Comparison of ENCODE assay signal across 18 mouse cellular contexts in the genomic region with DNA sequence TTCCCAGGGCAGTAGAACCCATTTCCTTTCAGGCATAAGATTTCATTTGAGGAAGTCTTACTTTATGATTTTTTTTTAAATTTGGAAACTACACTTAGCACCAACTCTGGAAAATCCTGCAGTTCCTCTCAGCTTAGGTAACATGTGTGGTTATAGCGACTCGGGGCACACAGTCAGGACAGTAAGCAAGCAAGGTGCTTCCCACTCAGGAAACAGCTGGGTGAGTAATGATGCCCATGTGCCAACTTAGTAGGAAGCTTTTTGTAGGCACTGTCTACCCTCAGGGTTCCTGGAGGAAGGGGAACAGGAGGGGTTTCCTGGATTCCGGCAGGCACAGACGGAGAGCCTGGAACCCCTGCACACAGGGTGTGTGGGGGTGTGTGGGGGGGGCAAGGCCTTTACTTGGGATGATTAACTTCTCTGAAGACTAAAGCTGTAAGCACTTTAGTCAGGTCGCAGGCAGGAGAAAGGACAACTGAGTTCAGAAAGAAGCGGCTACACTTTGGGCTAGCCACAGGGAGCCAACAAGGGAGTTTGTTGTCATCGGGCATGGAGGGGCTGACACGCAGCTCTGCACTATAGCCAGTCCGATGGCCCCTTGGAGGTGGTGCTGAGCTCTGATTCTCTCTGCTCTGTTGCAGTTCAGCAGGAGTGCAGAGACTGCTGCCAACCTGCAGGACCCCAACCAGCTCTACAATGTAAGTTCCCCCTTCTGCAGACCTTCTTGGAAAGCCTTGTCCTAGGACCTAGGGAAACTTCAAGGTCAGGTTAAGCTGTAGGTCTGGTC.
DNase-seq lines count a peak whose midpoint lies in the region; ATAC-seq and TF ChIP-seq lines count a peak whose summit lies in the region.
"Had no signal": no experiment of that assay in that cellular context is flagged by ENCODE, and none has a peak within 500 bp of the region (broad histone marks: within the 10 kb centered on the region; RNA-seq: fewer than 3 reads in every experiment).

No protein-coding gene starts in this region.

- no peak for TF ChIP-seq POLR2A in kidney, adult 2 months (IDR thresholded peaks at IDR 0.05; ENCODE audit: low read depth, low read length)

- intact Hi-C loops in gastrocnemius, adult 2 months (cut with DNase I) = loop anchor here (2.0 kb wide), 1 partner anchor 111 kb away; no protein-coding TSS in a partner anchor

- no peaks in the 10 kb centered on the region for H3K9me3 ChIP-seq in kidney, embryonic 14.5 days (ENCODE audit: control insufficient read depth, low read length)
- H3K9me3 ChIP-seq: embryonic facial prominence, embryonic 10.5 days; limb, embryonic 12.5 days; liver, embryonic 13.5 days; midbrain, embryonic 10.5 days had no signal

- 64% methylated on average over 9 of the region's 9 CpGs for WGBS in kidney, adult 2 months
- 70% methylated on average over 9 of the region's 9 CpGs for WGBS in kidney, embryonic 14.5 days

- no peaks in the 10 kb centered on the region for H3K4me1 ChIP-seq in kidney, adult 2 months (ENCODE audit: control insufficient read depth, insufficient read depth, low read length)
- H3K4me1 ChIP-seq in kidney, embryonic 14.5 days (ENCODE audit: control insufficient read depth, insufficient read depth, low read length) = 0 out of 2 replicates have a peak, but pooled peaks cover 7% of the 10 kb centered on the region

- TF ChIP-seq CTCF in gastrocnemius, adult 2 months (IDR thresholded peaks at IDR 0.05) = no peak
- no peak for TF ChIP-seq CTCF in kidney, adult 2 months (conservative IDR thresholded peaks at IDR 0.05; ENCODE audit: insufficient read depth, insufficient read length, low read depth, low read length)

- no peaks in the 10 kb centered on the region for H3K27me3 ChIP-seq in kidney, adult 2 months (replicated peaks; ENCODE audit: control insufficient read depth, insufficient read depth, low read length)
- no peaks in the 10 kb centered on the region for H3K27me3 ChIP-seq in kidney, embryonic 14.5 days (ENCODE audit: control insufficient read depth, insufficient read depth, low read length)
- H3K27me3 ChIP-seq: liver, embryonic 13.5 days had no signal

- H3K4me3 ChIP-seq in gastrocnemius, adult 2 months = peak overlapping the region; percentile 23
- no peak overlapping the region for H3K4me3 ChIP-seq in kidney, adult 2 months (ENCODE audit: insufficient read depth, low read depth, low read length)
- H3K4me3 ChIP-seq in kidney, embryonic 14.5 days (ENCODE audit: low read length) = no peak overlapping the region
- H3K4me3 ChIP-seq: embryonic facial prominence, embryonic 10.5 days; limb, embryonic 12.5 days; liver, embryonic 13.5 days; midbrain, embryonic 10.5 days had no signal

- no peak for ATAC-seq in kidney, embryonic 14.5 days (ENCODE audit: low FRiP score, low TSS enrichment)
- ATAC-seq in hematopoietic stem cell, adult 5-6 weeks (replicated peaks in 1 of 2; ENCODE audit: insufficient read depth in 1 of 2, low FRiP score in 2 of 2, low TSS enrichment in 1 of 2, low read depth in 1 of 2, poor library complexity in 2 of 2, severe bottlenecking in 2 of 2) = peak; percentile 58 to 59
- ATAC-seq: forebrain, embryonic 16.5 days; hindbrain, embryonic 16.5 days had no signal

- no peak for DNase-seq in gastrocnemius, adult 2 months
- DNase-seq in gastrocnemius, postnatal 4 days (ENCODE audit: low spot score in 2 of 2) = no peak
- peak; percentile 25 for DNase-seq in kidney, adult 2 months
- peak; percentile 53 for DNase-seq in 416B (ENCODE audit: low read depth)
- no peak for DNase-seq in frontal cortex, postnatal 25 days (ENCODE audit: low spot score in 2 of 2)
- no peak for DNase-seq in cerebellum, adult 9-11 months
- DNase-seq: B cell, adult 2 months; cerebellum, adult 2 months; kidney, adult 8-10 months; liver, embryonic 13.5 days had no signal

- H3K36me3 ChIP-seq in kidney, adult 2 months (ENCODE audit: control insufficient read depth, insufficient read depth, low read length) = no peaks in the 10 kb centered on the region
- H3K36me3 ChIP-seq in kidney, embryonic 14.5 days (ENCODE audit: control insufficient read depth, insufficient read depth, low read length) = no peaks in the 10 kb centered on the region
- H3K36me3 ChIP-seq: embryonic facial prominence, embryonic 10.5 days; limb, embryonic 12.5 days; liver, embryonic 13.5 days; midbrain, embryonic 10.5 days had no signal

- H3K4me2 ChIP-seq in kidney, embryonic 14.5 days (replicated peaks; ENCODE audit: low read depth, low read length) = no peak overlapping the region
- H3K4me2 ChIP-seq: heart, embryonic 11.5 days; limb, embryonic 12.5 days; liver, embryonic 13.5 days had no signal

- H3K27ac ChIP-seq in gastrocnemius, adult 2 months = peak overlapping the region; percentile 10
- H3K27ac ChIP-seq in kidney, adult 2 months (ENCODE audit: insufficient read depth, low read depth, low read length) = no peak overlapping the region
- H3K27ac ChIP-seq in kidney, embryonic 14.5 days (ENCODE audit: low read depth, low read length) = no peak overlapping the region
- H3K27ac ChIP-seq: embryonic facial prominence, embryonic 10.5 days; limb, embryonic 12.5 days; liver, embryonic 13.5 days; midbrain, embryonic 10.5 days had no signal

- no peak overlapping the region for H3K9ac ChIP-seq in kidney, embryonic 14.5 days (ENCODE audit: low read depth, low read length)
- H3K9ac ChIP-seq: limb, embryonic 12.5 days; liver, embryonic 13.5 days had no signal

Comparison
In these comparisons a context has a peak if more than half of its experiments do, and no peak if none do; other contexts are left out.
1. DNase-seq: peak in kidney, adult 2 months (single experiment) and 416B (single experiment); none in gastrocnemius, adult 2 months (single experiment), gastrocnemius, postnatal 4 days (0 of 2), frontal cortex, postnatal 25 days (0 of 2) and cerebellum, adult 9-11 months (single experiment).